Mouse (Mus musculus) monocyte, adult 2 months (primary cell): ENCODE results near the gene Edc3.

ENCODE experiments used
- DNase-seq, 2 experiments: peaks; one replicate each; pipeline ENCODE4 v3.0.0; 2022; ENCODE audit warnings: low spot score in 2 of 2, low read depth in 1 of 2

The Edc3 gene

GRCm38 (mm10) chr9:57708068-57708719 is at the start of gene Edc3:
Gene Edc3, plus strand, starts transcription at chr9:57708540.
- DNase-seq, result peak; percentile 42 to 71

DNA sequence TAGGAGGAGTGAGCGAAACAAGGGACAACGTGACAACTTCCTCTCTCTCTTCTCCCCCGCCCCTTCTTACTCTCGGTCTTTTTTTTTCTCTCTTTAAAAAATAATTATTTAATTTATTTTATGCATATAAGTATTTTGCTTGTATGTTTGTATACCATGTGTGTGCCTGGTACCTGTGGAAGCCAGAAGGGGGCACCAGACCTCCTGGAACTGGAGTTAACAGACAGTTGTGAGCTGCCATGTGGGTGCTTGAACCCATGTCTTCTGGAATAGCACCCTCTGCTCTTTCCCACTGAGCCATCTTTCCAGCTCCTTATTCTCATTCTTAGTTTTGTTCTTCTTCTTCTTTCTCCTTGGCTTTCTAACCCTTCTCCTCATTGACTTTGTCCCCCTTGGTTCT is 49.4 kb upstream of the Edc3 start:
- DNase-seq, result no peak

- DNase-seq, result no peak
Measured at GRCm38 (mm10) chr9:57659774-57660173, 48.6 kb upstream of the Edc3 start.

DNA sequence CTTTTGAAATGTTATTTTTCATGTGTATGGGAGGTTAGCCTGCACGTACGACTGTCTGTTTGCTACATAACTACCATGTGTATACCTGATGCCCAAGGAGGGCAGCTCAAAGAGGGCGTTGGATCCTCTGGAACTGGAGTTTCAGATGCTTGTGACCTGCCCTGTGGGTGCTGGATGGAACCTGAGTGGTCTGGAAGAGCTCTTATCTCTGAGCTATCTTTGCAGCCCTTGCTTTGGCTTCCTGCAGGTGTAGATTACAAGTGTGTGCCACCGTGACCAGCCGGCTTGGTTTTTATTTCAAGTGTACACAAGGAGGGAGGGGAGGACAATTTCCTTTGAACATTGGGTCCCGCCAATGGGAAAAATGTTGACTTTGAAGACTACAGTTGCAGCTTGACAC is 47.8 kb upstream of the Edc3 start:
- no peak for DNase-seq

DNA sequence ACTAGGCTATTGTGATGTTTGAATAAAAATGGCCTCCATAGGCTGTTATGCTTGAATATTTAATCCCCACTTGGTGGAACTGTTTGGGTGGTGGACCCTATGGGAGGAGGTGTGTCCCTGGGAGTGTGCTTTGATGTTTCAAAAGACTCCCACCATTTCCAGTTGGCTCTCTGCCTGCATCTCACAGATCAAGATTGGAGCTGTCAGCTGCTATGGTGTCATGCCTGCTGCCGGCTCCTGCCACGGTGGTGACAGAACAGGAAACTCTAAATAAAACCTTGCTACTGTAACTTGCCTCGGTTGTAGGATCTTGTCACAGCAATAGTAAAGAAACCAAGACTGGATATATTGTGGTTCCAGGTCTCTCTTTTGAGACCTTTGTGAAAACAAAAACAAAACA is 46.8 kb upstream of the Edc3 start:
- no peak for DNase-seq

- no peak for DNase-seq
Measured at GRCm38 (mm10) chr9:57664616-57665015, 43.7 kb upstream of the Edc3 start.

- DNase-seq, result no peak
Measured at GRCm38 (mm10) chr9:57666536-57666935, 41.8 kb upstream of the Edc3 start.

GRCm38 (mm10) chr9:57667136-57667535 is 41.2 kb upstream of the Edc3 start:
- DNase-seq, result no peak

DNA sequence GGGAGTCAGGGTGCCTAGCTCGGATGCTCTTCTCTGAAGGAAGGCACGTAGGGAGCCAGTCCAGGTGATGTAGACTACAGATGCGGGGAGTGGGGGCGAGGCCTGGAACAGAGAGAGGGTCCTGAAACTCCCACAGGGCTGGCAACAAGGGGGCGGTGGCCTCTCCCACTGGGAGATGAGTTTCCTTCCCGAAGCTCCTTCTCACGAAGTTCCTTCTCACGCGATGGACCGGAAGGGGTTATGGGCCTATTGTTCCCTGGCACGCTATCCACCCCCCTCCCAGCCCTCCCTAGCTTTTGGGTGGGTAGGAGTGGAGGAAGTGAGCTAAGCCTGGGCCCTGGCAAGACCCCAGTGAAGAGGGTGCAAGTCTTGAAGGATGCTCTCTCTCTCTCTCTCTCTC is 40.5 kb upstream of the Edc3 start:
- no peak for DNase-seq

DNA sequence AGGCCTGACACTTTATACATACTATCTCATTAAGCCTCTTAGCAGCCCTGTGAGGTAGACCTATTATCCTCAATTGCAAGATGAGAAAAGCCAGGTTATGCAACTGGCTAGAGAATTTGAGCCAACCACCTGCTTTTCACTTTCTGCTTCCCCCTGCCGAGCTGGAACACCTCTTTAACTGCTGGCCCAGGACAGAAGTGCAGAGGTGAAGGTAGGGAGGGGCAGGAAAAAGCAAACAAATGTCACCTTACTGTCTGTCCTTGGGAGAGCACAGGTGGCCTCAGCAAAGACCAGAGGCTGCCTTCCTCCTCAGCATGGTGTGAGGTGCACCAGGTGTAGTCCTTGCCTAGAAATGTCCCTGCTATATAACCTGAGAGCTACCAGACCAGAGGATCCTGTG is 40.1 kb upstream of the Edc3 start:
- no peak for DNase-seq

GRCm38 (mm10) chr9:57669566-57669965 is 38.8 kb upstream of the Edc3 start:
- no peak for DNase-seq

- no peak for DNase-seq
Measured at GRCm38 (mm10) chr9:57671037-57671436, 37.3 kb upstream of the Edc3 start.

GRCm38 (mm10) chr9:57671500-57671899 is 36.8 kb upstream of the Edc3 start:
- DNase-seq, result no peak

DNA sequence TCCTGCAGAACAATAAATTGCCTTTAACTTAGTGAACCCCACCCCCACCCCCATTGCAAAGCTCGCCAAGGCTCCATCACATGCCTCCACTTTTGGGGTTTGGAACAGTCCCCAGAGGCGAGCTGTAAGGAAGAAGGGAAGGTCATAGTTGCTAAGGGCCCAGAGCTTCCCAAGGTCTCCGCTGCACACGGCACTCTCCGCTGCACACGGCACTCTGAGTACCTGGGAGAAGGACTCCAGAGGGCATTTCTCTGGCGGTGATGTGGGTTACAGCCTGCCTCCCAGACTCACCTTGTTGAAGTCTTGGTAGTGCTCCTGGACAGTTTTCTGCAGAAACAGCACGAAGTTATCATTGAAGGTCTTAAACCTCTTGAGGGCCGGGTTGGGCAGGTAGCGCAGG is 26.9 kb upstream of the Edc3 start:
- DNase-seq, result no peak

GRCm38 (mm10) chr9:57683520-57683919 is 24.8 kb upstream of the Edc3 start, which contains the start of gene Cyp1a2:
Gene Cyp1a2, minus strand, starts transcription at chr9:57683703.
- DNase-seq, result no peak

GRCm38 (mm10) chr9:57686011-57686410 is 22.3 kb upstream of the Edc3 start:
- DNase-seq, result no peak

GRCm38 (mm10) chr9:57687751-57688150 is 20.6 kb upstream of the Edc3 start, which contains the start of gene Cyp1a1:
Gene Cyp1a1, plus strand, starts transcription at chr9:57687928.
- DNase-seq, result no peak

GRCm38 (mm10) chr9:57688158-57688557 is 20.2 kb upstream of the Edc3 start:
- no peak for DNase-seq

DNA sequence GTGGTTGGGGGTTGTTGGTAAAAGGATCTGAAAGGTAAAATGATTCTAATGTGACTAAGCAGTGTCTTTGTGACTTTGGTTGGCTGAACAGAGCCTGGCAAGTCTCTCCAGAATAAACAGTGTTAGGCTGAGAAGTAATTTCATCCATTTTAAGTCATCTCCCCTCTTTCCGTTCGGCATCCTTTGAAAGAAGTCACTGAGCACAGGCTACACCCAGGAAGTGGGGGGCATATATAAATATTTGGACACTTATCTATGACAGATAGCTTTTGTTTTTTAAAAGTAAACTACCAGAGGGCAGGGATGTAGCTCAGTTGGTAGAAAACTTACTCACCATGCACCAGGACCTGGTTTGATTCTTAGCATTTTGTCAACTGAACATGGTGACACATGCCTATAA is 19.7 kb upstream of the Edc3 start:
- no peak for DNase-seq

DNA sequence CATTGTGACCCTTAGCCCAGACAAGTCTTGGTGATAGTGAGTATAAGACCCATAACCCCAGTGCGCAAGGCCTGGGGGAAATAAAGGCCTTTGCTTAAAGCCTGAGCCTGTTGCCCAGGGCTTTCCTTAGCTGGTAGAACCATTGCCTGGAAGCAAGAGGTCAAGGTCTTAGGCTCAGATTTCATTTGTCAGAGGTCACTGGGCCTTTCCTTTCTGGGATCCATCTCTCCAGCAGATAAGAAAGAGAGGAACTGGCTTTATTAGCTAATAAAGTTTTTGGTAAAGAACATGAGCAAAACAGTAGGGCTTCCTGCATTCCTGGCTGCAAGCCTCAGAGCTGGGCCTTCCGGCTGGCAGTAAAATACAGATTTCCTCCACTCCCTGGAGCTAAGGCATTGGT is 14.2 kb upstream of the Edc3 start:
- DNase-seq, result no peak

DNA sequence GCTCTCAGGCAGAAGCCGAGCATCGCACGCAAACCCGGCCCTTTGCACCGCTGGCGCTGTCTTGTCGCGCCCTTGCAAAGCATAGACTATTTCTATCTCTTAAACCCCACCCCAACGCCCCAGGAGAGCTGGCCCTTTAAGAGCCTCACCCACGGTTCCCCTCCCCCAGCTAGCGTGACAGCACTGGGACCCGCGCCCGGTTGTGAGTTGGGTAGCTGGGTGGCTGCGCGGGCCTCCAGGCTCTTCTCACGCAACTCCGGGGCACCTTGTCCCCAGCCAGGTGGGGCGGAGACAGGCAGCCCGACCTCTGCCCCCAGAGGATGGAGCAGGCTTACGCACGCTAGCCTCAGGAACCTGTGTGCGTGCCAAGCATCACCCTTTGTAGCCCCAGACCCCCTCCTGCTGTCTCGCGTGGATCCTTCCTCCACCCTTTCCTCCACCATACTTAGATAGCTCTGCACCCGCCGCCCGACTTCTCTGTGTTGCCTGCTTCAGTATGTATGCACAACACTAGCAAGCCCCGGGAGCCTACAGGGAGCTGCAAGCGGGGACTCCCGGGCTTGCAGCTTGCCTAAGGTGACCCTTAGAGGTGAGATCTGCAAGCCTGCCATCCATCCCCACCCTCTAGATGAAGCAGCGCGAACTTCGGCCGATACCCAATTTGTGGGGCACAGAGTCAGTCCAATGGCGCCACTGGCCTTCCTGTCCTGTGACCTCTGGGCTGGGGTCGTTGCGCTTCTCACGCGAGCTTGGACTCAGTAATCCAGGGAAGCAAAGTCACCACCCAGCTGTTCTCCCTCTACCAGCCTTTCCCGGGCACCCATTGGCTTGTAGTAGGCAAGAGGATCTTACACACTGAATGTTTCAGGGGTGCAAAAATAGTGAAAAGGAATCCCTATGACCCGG is 11.7 kb upstream of the Edc3 start:
- DNase-seq, result no peak

DNA sequence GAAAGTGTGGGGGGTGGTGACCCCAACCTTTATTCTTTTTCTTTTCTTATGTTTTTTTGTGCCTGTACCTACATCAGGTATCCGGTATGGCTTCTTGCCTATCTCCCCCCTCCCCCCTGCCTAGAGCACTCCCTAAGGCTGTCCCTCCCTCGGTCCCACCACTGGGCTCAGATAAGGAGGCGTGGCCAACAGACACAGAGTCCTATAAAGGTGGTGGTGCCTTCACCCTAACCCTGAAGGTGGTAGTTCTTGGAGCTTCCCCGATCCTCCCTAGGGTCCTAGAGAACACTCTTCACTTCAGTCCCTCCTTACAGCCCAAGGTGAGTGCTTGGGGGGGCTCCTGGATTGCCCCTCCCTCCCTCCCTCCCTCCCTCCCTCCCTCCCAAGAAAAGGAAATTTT is 11.0 kb upstream of the Edc3 start:
- DNase-seq, result no peak
